Mouse (Mus musculus) ovary, postnatal 36 days (tissue): ENCODE measurements around the gene Ipo5.

Experiments used
- DNase-seq: peaks from one replicate; pipeline ENCODE4 v3.0.0; 2022; ENCODE audit warnings: low spot score, mixed read lengths

Gene Ipo5

DNA sequence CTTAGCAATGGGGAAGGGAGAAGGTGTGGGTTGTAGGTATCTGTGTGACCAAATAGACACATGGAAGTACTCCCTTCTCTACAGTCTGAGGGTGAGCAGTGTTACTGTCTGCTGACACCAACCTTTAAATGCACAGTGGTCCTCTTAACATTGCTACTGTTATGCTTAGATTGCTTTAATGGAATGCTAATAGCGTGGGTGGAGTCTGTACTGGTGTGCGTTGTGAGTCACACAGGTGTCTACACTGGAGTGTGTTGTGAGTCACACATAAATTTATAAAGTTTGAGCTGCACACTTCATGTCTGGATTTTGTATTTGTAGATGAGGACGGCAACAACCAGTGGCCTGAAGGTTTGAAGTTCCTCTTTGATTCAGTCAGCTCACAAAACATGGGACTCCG is 10.8 kb downstream of the Ipo5 start:
- DNase-seq, result no peak

DNA sequence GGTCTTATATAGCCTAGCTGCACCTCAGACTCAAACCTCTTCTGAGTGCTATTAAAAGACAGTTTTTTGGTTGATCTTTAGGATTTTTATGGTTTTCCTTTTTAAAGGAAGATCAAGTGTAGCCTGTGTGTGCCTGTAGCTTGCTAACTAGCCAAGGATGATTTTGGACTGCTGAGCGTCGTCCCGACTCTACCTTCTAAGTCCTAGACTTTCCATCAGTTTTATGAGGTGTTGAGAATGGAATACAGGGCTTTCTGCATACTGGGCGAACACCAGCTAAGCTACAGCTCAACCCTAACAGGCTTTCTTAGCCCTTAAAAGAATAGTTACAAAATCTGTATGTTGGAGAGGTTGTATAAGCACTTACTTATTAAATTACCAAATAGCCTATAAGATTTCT is 13.0 kb downstream of the Ipo5 start:
- no peak for DNase-seq

DNA sequence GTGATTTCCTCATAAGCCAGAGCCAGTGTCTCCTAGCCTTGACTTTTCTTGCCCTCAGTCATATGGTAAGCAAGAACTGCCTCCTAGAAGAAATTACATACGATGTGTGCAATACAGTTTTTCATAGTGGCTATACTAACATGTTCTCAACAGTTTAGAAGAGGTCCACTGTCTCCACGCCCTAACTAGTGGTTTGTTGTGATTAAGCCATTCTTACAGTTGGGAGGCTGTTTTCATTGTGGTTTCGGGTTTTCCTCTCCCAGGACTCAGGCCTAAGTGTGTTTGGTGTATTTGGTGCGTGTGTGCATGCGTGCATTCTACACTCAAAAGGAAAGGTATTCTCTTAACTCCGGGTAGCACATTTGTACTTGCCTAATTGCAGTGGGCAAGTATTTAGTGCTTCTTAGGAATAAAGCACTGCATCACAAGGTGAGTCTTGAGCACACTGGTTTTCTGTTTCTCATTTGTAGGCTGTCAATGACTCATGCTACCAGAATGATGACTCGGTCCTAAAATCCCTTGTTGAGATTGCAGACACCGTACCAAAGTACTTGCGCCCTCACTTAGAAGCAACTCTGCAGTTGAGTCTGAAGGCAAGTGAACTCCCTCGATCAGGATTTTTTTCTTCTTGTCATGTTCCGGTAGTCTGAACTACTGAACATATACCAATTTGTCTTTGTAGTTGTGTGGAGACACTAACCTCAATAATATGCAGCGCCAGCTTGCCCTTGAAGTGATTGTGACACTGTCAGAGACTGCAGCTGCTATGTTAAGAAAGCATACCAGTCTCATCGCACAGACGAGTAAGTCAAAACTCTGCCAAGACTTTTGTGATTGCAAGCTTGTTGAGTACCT is 14.9 kb downstream of the Ipo5 start:
- DNase-seq, result no peak

DNA sequence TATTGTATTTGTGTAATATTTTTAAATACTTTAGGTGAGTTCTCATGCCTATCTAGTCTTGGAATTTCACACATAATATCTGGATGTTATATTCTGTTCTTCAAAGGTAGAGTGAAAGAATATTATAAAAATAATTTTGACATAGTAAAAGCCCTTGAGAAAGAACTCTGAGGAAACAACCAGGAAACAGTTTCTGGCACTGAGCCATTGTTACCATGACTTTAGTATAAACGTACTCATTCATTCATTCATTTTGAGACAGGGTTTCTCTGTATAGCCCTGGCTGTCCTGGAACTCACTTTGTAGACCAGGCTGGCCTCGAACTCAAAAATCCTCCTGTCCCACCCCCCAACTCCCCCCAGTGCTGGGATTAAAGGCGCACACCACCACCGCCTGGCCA is 20.2 kb downstream of the Ipo5 start:
- no peak for DNase-seq

DNA sequence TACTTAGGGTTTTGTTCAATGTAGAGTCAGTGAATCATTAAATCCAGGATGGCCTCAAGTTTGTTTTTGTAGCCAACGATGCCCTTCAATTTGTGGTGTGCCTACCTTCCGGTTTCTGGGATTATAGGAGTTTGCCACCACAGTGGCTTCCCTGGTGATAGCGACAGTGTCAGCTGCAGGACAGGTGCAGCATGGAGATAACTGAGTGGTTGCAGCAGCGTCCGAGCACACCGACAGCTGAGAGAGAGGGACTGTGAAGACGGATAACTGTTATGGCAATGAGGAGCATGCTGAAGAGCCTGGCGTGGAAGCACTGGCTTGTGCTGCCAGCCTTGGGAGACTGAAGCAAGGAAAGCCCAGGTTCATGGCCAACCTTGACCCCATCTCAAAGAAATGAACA is 22.6 kb downstream of the Ipo5 start:
- no peak for DNase-seq

DNA sequence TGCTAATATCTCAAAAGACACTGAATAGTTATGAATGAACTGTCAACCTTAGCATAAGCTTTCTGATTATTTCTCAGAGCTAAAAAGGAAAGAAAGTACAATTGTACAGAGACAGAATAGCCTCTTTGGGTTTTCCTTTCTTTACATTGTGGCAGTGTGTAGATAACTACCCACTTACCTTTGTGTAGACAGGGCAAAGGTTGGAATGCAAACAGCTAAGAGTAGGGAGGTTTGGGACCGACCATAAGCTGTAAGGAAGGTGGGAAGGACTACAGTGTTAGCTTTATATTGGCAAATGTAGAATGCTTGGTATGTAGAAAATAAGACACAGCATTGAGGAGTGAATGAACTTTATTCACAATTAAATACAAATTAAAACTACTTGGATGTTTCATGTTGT is 26.1 kb downstream of the Ipo5 start:
- DNase-seq, result no peak

DNA sequence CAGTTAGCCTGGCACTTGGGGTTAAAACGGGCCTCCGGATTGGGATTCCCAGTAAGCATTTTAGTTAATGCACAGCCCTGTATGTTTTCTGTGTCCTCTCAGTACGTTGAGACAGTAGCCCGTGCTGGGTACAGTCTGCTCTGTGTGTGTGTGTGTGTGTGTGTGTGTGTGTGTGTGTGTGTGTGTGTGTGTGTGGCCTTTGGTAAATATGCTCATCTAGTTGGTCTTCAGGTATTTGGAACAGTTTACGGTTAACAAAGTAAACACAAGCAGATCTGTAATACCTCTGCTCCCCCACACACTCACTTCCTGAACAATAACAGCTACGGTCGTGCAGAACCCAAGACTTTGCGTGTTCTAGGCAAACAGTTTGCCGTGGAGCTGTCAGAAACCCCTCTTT is 31.8 kb downstream of the Ipo5 start:
- no peak for DNase-seq

DNA sequence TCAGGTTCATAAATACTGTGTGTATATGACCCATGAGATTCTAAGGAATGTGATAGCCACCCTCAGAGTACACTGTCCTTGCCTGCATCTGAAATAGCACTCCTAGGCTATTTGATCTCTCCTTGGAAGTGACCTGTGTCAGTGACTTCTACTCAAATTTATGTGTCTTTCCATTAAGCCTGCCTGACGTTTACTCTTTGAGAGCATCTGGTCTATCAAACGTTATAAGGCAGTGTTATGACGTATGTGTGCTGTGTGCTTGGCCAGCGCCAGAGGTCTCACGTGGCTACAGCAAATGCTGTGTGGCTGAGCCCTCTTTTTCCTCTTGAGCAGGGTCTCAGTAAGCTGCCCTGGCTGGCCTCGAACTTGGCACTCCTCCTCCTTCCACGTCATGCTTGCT is 34.1 kb downstream of the Ipo5 start:
- DNase-seq, result no peak

DNA sequence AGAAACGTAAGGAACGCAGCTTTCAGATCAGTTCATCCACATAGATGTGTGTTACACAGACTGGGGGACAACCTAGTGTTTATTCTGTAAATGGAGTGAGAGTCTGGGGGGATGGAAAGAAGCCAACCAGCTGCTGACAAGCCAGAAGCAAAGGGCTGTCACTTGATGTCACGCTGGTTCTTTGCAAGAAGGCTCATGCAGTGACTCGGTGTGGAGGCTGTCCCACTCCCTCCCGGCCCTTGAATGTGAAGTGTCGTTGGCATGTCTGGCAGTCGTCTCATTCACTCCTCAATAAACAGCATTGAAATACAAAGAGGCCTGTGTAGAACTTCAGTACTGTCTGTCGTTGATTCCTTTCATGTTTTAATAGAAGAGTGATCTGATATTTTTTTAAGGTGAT is 36.1 kb downstream of the Ipo5 start:
- no peak for DNase-seq

DNA sequence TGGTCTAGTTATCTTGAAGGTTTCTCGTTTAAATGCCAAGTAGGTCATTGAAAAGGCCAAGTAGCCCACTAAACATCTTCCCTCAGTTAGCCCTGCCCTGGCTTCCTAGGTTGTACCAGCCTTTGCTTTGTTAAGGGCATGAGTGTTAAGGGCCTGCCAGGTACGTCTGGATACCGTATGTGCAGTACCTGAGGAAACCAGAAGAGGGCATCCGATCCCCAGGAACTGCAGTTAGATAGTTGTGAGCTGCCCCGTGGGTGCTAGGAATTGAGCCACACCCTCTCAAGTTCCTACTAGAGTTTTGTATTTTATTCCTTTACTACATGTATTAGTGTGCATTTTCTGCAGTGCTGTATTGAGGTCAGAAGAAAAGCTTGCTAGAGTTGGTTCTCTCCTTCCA is 38.0 kb downstream of the Ipo5 start:
- DNase-seq, result no peak

DNA sequence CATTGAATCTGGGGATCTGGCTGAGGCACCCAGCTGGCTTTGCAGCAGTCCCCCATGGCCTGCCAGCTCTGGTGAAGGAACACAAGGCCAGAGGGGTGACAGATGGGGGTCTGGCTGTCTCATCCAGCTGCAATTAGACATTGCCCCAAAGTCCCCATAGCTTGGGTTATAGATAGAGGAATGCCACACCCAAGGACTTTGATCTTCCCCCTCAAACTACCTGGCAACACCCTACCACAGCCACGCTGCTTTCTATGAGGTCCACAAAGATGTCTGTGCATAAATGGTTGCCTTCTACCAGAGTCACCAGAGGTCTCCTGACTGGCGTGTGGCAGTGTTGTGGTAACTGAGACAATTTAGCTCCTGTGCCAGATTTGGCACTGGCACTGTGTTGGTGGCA is 39.0 kb downstream of the Ipo5 start:
- DNase-seq, result no peak

DNA sequence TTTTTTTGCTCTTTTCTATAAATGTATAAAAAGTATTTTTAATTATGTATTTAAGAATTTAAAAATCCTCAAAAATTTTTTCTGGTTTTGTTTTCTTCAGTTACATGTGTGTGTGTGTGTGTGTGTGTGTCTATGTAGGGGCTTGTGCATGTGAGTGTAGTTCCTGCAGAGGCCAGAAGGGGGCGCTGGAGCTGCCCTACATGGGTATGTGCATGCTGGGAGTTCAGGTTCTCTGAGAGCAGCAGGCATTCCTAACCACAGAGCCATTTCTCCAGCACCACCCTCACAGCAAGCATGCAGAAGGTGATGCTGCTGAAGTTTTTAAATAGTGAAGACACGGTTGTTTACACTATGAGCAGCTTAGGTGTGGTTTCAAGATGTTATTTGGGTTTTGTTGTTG is 41.4 kb downstream of the Ipo5 start:
- DNase-seq, result no peak

DNA sequence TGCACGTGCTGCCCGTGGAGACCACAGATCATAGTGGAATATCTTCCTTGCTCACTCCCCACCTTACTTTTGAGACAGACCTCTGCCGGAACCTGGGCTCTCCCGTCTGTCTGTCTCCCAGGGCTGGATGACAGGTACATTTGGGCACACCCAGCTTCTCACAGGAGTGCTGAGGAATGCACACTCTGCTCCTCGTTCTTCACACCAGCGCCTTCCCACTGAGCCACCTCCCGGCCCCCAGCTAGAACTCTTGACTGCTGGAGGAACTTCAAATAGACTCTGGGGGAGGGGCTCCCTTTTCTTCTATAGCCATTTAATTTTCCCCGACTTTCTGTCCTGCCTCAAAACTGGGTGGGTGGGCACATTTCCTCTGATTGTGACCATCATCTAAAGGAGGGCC is 49.5 kb downstream of the Ipo5 start:
- DNase-seq, result no peak

DNA sequence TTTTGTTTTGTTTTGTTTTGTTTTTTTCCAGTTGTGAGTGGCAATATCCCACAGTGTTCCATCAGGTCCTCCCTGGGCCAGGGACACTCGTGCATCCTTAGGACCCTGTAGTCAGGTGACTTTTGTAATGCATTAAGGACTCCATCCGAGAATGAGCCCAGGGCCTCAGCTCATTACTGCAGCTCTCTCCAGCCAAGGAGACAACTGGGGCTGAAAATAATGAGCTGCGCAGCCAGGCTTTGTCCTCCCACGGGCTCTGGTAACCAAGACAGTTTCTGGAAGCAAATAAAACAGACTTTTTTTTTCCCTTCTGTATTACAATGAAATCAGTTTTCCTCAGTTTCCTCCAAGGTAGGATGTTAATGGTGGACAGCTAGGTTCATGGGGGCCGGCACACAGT is 50.0 kb downstream of the Ipo5 start:
- DNase-seq, result no peak

DNA sequence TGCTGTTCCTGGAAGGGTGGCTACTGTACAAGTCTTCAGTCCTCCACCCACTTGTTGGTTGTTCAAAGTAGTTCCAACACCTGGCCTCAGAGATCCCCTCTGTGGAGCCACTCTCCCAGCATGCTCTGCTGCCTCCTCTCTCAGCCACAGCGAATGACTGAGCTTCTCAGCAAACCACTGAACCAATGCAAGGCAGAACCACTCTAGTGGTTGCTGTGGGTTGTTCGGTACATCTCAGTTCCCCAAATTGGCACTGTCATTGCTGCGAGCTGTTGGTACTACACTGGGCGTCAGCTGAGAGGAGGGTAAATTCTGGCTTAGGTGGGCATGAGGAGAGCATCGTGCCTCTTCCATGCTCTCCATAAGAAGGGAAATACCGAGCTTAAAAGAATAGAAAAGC is 56.0 kb downstream of the Ipo5 start:
- no peak for DNase-seq

DNA sequence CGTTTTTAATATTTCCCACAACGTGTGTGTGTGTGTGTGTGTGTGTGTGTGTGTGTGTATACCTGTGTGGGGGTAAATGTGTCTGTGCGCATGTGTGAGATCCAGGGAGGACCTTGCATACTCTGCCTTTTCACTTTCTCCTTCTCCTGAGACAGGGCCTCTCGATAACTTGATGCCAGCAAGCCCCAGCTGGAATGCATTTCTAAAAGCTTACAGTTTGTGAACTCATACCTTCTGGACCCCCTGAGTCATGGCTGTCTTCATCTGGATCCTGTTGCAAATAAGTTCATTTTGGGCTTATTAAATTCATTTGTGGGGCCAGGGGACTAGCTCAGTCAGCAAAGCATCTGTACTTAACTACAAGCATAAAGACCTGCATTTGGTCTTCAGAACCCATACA is 57.7 kb downstream of the Ipo5 start:
- DNase-seq, result no peak

DNA sequence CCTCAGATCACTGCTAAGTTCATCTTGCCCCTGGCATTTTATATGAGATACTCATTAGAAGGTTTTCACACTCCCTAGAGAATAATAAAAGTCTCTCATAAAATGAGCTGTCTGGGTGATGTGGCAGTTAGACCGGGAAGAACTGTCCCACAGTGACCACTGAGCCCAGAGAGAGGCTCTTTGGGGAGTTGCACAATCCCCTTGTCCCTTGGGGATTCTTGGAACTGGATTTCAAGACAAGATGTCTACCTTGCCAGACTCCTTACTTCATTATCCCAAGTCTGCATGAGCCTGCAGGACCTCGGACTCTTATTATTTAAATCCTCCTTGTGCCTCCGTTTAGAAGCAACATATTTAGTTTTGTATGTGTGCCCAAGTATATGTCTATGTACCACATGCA is 58.6 kb downstream of the Ipo5 start:
- DNase-seq, result no peak

DNA sequence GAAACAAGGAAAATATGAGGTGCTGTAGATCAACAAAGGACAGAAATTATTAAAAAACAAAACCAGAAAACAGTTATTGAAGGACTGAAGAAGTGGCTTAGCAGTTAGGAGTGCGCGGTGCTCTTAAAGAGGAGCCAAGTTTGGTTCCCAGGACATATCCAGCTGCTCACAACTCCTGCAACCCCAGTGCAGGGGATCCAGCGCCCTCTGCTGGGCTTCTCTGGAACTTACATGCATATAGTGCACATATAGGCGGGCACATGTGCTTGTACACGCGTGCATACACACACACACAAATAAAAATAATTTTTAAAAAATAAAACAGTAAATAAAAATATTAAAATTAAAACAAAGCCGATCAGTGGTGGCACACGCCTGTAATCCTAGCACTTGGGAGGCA is 59.6 kb downstream of the Ipo5 start:
- DNase-seq, result no peak

DNA sequence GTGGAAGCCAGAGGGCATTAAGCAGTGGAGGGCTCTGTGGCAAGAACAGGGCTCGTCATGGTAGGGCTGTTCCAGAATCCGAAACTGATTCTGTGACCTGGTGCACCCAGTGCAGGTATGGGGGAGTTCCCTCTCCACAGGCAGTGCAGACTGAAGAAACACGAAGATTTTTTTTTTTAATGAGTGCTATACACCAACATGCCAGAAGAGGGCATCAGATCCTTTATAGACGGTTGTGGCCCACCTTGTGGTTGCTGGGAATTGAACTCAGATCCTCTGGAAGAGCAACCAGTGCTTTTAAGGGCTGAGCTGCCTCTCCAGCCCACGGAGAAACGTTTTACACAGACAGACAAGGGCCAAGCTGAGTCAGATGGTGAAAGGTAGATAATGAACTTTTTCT is 60.3 kb downstream of the Ipo5 start:
- no peak for DNase-seq

DNA sequence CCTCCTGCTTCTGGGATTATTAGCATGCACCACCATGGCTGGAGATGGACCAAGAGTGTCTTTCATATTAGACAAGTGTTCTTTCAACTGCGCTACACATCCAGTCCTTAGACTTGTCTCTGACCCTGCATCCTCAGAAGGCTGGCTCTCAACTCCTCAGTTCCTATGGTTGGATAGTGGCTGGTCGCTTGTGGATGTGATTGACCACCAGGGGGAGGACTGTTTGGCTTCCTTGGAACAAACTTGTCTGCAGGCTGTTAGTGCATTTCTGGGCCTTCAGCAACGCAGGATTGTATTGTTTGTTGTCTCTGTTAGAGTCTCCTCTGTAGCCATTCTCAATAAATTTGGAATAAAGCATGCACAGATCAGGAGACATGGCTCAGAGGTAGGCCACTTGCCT is 68.5 kb downstream of the Ipo5 start:
- DNase-seq, result peak; percentile 11

DNA sequence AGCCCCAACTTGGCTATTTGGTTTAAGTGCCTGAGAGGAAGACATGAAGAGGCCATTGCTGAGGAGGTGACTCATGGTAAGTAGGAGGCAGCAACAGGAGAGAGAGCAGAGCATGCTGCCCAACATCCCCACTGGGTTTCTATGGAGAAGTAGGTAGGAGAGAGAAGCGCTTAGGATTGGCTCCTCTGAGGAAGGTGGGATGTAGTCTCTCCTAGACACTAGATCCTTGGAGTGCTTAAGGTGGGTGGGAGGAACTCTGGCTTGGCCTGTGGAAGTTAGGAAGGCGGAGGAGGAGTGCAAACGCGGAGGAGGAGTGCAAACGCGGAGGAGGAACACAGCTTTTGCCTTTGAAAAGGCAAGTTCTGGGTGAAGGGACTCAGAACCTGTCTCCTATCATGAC is 78.1 kb downstream of the Ipo5 start:
- no peak for DNase-seq
